Comparison of ENCODE assay signal across 17 mouse cellular contexts in the genomic region with DNA sequence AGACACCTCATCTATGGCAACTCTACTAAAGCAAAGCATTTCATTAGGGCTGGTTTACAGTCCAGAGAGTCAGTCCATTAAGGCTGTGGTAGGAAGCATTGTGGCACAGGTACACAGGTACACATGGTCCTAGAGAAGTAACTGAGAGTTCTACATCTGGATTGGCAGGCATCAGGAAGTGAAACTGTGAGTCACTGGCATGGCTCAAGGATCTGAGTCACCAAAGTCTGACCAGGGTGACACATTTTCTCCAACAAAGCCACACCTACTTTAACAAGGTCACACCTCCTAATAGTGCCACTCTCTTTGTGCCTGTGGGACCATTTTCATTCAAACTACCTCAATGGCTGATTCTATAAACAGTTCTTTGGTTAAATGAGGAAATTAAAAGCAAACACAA.
A peak's percentile ranks its signal among the peaks of the same experiment; 100 is the strongest.
DNase-seq lines count a peak whose midpoint lies in the region; ATAC-seq lines count a peak whose summit lies in the region.
"Had no signal": no experiment of that assay in that cellular context is flagged by ENCODE, and none has a peak within 500 bp of the region (broad histone marks: within the 10 kb centered on the region; RNA-seq: fewer than 3 reads in every experiment).

No protein-coding gene starts in this region.

- DNase-seq in adrenal gland, postnatal 14 days: peak; percentile 5
- no peak for DNase-seq in adrenal gland, postnatal 25 days
- peak; percentile 57 for DNase-seq in 416B (ENCODE audit: low read depth)
- DNase-seq in c-Kit-positive CD71-negative TER-119-negative erythroid progenitor cells, embryonic 14.5 days (ENCODE audit: low read depth): peak; percentile 6
- DNase-seq in layer of hippocampus, adult 8-10 months (ENCODE audit: low spot score in 2 of 2): no peak
- no peak for DNase-seq in T-cell, adult 2 months (ENCODE audit: low spot score)
- DNase-seq in kidney, postnatal 4 days: no peak
- DNase-seq: cerebellum, adult 11-12 months; cerebellum, postnatal 36 days; forebrain, postnatal 0 days; kidney, adult 2 months; kidney, postnatal 14 days; layer of hippocampus, adult 9-11 months; right cerebral cortex, adult 18-20 months had no signal

- ATAC-seq in monocyte, adult 5-6 weeks (replicated peaks; ENCODE audit: insufficient number of reproducible peaks, low FRiP score, low TSS enrichment, poor library complexity, severe bottlenecking): 0 out of 2 replicates have a peak, but pooled peaks have one; percentile 50
- ATAC-seq: CD4-positive, CD25-positive, alpha-beta regulatory T cell, adult 4 months; forebrain, postnatal 0 days; liver, embryonic 12.5 days had no signal

Comparison
In these comparisons a context has a peak if more than half of its experiments do, and no peak if none do; other contexts are left out.
1. DNase-seq: peak in adrenal gland, postnatal 14 days (single experiment), 416B (single experiment) and c-Kit-positive CD71-negative TER-119-negative erythroid progenitor cells, embryonic 14.5 days (single experiment); none in adrenal gland, postnatal 25 days (single experiment), layer of hippocampus, adult 8-10 months (0 of 2), T-cell, adult 2 months (single experiment) and kidney, postnatal 4 days (0 of 2).